Mouse (Mus musculus): ENCODE data around the gene Gjc1. TPM values are rescaled to one million over a fixed set of nuclear protein-coding genes. Genes with fewer than 3 reads are reported as not detected.

The Gjc1 gene
- total RNA-seq, 1 experiment, result 74.8 TPM

- no peak overlapping the region for H3K9ac ChIP-seq (ENCODE audit: insufficient read depth, low read depth, low read length, poor library complexity, severe bottlenecking)
- no peak for DNase-seq (ENCODE audit: low read depth, low spot score)
- in situ Hi-C loops (cut with MboI; ENCODE audit: low sequenced_read_pairs in 2 of 2, unreplicated experiment in 2 of 2), result no loop called here
- H3K4me3 ChIP-seq (ENCODE audit: insufficient read depth in 1 of 2, low read depth in 1 of 2, low read length in 2 of 2, poor library complexity in 1 of 2, severe bottlenecking in 1 of 2), result no peak overlapping the region
- no peaks in the 10 kb centered on the region for H3K4me1 ChIP-seq (ENCODE audit: control insufficient read depth in 2 of 2, insufficient read depth in 2 of 2, low read length in 2 of 2, poor library complexity in 1 of 2)
- TF ChIP-seq ZC3H11A (IDR thresholded peaks at IDR 0.05; ENCODE audit: borderline replicate concordance, low read depth, low read length) (no peak), ZNF384 (IDR thresholded peaks at IDR 0.05; ENCODE audit: low read depth, low read length) (no peak), HCFC1 (IDR thresholded peaks at IDR 0.05; ENCODE audit: borderline replicate concordance, insufficient read depth, low read length) (no peak), MAFK (IDR thresholded peaks at IDR 0.05; ENCODE audit: insufficient read depth, low read depth, low read length) (no peak), CHD2 (IDR thresholded peaks at IDR 0.05; ENCODE audit: low read depth, low read length) (no peak)
- peaks cover 55% of the 10 kb centered on the region for H3K36me3 ChIP-seq (ENCODE audit: control insufficient read depth, insufficient read depth, low read length, poor library complexity, severe bottlenecking)
- H3K9me3 ChIP-seq (ENCODE audit: control insufficient read depth, insufficient read depth, low read depth, low read length), result no peaks in the 10 kb centered on the region
- H3K27ac ChIP-seq (ENCODE audit: insufficient read depth, low read depth, low read length, poor library complexity, severe bottlenecking), result no peak overlapping the region
Observed at GRCm38 (mm10) chr11:102855941-102856340, 36.4 kb upstream of the Gjc1 start.

GRCm38 (mm10) chr11:102853760-102854159, 34.3 kb upstream of the Gjc1 start:
- H3K9ac ChIP-seq (ENCODE audit: insufficient read depth, low read depth, low read length, poor library complexity, severe bottlenecking), result no peak overlapping the region
- peaks cover 49% of the 10 kb centered on the region for H3K36me3 ChIP-seq (ENCODE audit: control insufficient read depth, insufficient read depth, low read length, poor library complexity, severe bottlenecking)
- TF ChIP-seq MAFK (IDR thresholded peaks at IDR 0.05; ENCODE audit: insufficient read depth, low read depth, low read length), result no peak
- TF ChIP-seq CHD2 (IDR thresholded peaks at IDR 0.05; ENCODE audit: low read depth, low read length), result no peak
- TF ChIP-seq ZC3H11A (IDR thresholded peaks at IDR 0.05; ENCODE audit: borderline replicate concordance, low read depth, low read length), result no peak
- no peak for TF ChIP-seq HCFC1 (IDR thresholded peaks at IDR 0.05; ENCODE audit: borderline replicate concordance, insufficient read depth, low read length)
- no peak overlapping the region for H3K27ac ChIP-seq (ENCODE audit: insufficient read depth, low read depth, low read length, poor library complexity, severe bottlenecking)
- no peaks in the 10 kb centered on the region for H3K9me3 ChIP-seq (ENCODE audit: control insufficient read depth, insufficient read depth, low read depth, low read length)
- H3K4me3 ChIP-seq (ENCODE audit: insufficient read depth in 1 of 2, low read depth in 1 of 2, low read length in 2 of 2, poor library complexity in 1 of 2, severe bottlenecking in 1 of 2), result no peak overlapping the region
- in situ Hi-C loops (cut with MboI; ENCODE audit: low sequenced_read_pairs in 2 of 2, unreplicated experiment in 2 of 2), result loop anchor here in 1 of 2 experiments (5.0 kb wide), 1 partner anchor 76 kb away; no protein-coding TSS in a partner anchor
- peak; percentile 28 for DNase-seq (ENCODE audit: low read depth, low spot score)
- H3K4me1 ChIP-seq (ENCODE audit: control insufficient read depth in 2 of 2, insufficient read depth in 2 of 2, low read length in 2 of 2, poor library complexity in 1 of 2), result no peaks in the 10 kb centered on the region

DNA sequence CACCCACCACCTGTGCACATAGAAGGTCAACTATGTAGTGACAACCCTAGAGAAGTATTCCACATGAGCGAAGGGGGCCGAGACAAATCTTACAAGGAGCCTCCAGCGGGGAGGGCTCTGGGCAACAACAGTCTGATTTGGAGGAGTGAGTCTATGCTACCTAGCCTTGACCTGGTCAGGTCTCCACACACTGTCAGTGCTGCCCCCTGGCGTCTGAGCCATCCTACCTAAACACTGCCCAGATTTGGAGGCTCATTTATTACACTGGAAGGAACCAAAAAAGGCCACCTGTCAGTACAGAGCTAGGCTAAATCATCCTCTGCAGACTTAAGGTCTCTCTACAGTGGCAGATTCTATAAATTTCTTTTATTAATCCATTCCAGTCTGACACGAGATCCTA, 32.4 kb upstream of the Gjc1 start:
- no peak overlapping the region for H3K4me3 ChIP-seq (ENCODE audit: insufficient read depth in 1 of 2, low read depth in 1 of 2, low read length in 2 of 2, poor library complexity in 1 of 2, severe bottlenecking in 1 of 2)
- H3K4me1 ChIP-seq (ENCODE audit: control insufficient read depth in 2 of 2, insufficient read depth in 2 of 2, low read length in 2 of 2, poor library complexity in 1 of 2), result no peaks in the 10 kb centered on the region
- in situ Hi-C loops (cut with MboI; ENCODE audit: low sequenced_read_pairs in 2 of 2, unreplicated experiment in 2 of 2), result loop anchor here in 1 of 2 experiments (5.0 kb wide), 1 partner anchor 75 kb away; no protein-coding TSS in a partner anchor
- DNase-seq (ENCODE audit: low read depth, low spot score), result peak; percentile 71
- H3K36me3 ChIP-seq (ENCODE audit: control insufficient read depth, insufficient read depth, low read length, poor library complexity, severe bottlenecking), result peaks cover 54% of the 10 kb centered on the region
- TF ChIP-seq MAFK (IDR thresholded peaks at IDR 0.05; ENCODE audit: insufficient read depth, low read depth, low read length) (no peak), ZC3H11A (IDR thresholded peaks at IDR 0.05; ENCODE audit: borderline replicate concordance, low read depth, low read length) (0 out of 2 replicates have a peak, but pooled peaks have one; percentile 16)
- H3K9ac ChIP-seq (ENCODE audit: insufficient read depth, low read depth, low read length, poor library complexity, severe bottlenecking), result no peak overlapping the region
- H3K27ac ChIP-seq (ENCODE audit: insufficient read depth, low read depth, low read length, poor library complexity, severe bottlenecking), result no peak overlapping the region
- H3K9me3 ChIP-seq (ENCODE audit: control insufficient read depth, insufficient read depth, low read depth, low read length), result no peaks in the 10 kb centered on the region

DNA sequence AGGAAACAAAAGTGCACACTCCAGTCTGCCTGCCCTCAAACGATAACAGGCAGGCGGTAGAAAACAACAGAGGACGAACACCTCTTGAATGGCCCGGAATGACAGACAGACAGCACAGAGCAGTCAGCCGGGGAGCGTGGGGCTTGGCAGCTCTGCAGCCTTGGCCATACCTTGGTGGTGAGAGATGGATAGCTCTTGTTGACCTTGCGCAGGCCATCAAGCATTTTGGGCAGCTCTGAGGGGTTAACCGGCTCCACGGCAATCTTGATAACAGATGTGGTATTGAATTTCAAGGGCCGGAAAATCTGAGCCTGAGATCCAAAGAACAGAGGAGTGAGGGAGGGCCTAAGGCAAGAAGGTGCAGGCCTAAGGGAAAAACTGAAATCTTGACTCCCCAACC, 26.4 kb upstream of the Gjc1 start:
- TF ChIP-seq MAFK (IDR thresholded peaks at IDR 0.05; ENCODE audit: insufficient read depth, low read depth, low read length) (no peak), HCFC1 (IDR thresholded peaks at IDR 0.05; ENCODE audit: borderline replicate concordance, insufficient read depth, low read length) (no peak), CHD2 (IDR thresholded peaks at IDR 0.05; ENCODE audit: low read depth, low read length) (no peak), ZNF384 (IDR thresholded peaks at IDR 0.05; ENCODE audit: low read depth, low read length) (no peak), ZC3H11A (IDR thresholded peaks at IDR 0.05; ENCODE audit: borderline replicate concordance, low read depth, low read length) (no peak)
- no peak overlapping the region for H3K9ac ChIP-seq (ENCODE audit: insufficient read depth, low read depth, low read length, poor library complexity, severe bottlenecking)
- H3K4me3 ChIP-seq (ENCODE audit: insufficient read depth in 1 of 2, low read depth in 1 of 2, low read length in 2 of 2, poor library complexity in 1 of 2, severe bottlenecking in 1 of 2), result no peak overlapping the region
- no peaks in the 10 kb centered on the region for H3K4me1 ChIP-seq (ENCODE audit: control insufficient read depth in 2 of 2, insufficient read depth in 2 of 2, low read length in 2 of 2, poor library complexity in 1 of 2)
- in situ Hi-C loops (cut with MboI; ENCODE audit: low sequenced_read_pairs in 2 of 2, unreplicated experiment in 2 of 2), result no loop called here
- no peaks in the 10 kb centered on the region for H3K9me3 ChIP-seq (ENCODE audit: control insufficient read depth, insufficient read depth, low read depth, low read length)
- no peak overlapping the region for H3K27ac ChIP-seq (ENCODE audit: insufficient read depth, low read depth, low read length, poor library complexity, severe bottlenecking)
- DNase-seq (ENCODE audit: low read depth, low spot score), result no peak
- peaks cover 80% of the 10 kb centered on the region for H3K36me3 ChIP-seq (ENCODE audit: control insufficient read depth, insufficient read depth, low read length, poor library complexity, severe bottlenecking)

DNA sequence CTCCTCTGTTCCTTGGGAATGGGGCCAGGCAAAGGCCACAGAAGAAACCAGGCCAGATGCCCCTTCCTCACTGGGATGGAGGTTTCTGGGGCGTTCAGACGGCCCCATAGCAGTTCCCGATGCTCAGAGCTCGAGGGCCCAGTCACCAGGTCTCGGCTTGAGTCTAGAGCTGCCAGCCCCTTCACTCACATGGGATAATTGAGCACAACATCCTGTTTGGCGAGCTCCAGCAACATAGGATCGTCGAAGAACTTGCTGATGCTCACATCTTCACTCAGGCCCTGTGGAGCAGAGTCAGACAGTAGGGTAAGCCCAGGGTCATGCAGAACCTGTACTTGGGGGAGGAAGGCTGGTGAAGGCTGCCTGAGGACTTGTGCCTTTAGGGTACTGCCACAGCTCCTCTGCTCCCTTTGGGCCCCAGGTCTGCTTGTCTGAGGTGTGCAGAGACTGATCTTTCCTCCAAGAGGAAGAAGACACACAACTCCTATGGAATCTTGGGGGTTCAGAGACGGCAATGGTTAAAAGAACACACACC, 19.2 kb upstream of the Gjc1 start:
- Histone ChIP-seq H3K27ac (ENCODE audit: insufficient read depth, low read depth, low read length, poor library complexity, severe bottlenecking) (no peak overlapping the region), H3K4me3 (ENCODE audit: insufficient read depth in 1 of 2, low read depth in 1 of 2, low read length in 2 of 2, poor library complexity in 1 of 2, severe bottlenecking in 1 of 2) (no peak overlapping the region), H3K36me3 (ENCODE audit: control insufficient read depth, insufficient read depth, low read length, poor library complexity, severe bottlenecking) (peaks cover 73% of the 10 kb centered on the region), H3K4me1 (ENCODE audit: control insufficient read depth in 2 of 2, insufficient read depth in 2 of 2, low read length in 2 of 2, poor library complexity in 1 of 2) (no peaks in the 10 kb centered on the region), H3K9me3 (ENCODE audit: control insufficient read depth, insufficient read depth, low read depth, low read length) (no peaks in the 10 kb centered on the region), H3K9ac (ENCODE audit: insufficient read depth, low read depth, low read length, poor library complexity, severe bottlenecking) (no peak overlapping the region)
- TF ChIP-seq ZNF384 (IDR thresholded peaks at IDR 0.05; ENCODE audit: low read depth, low read length) (no peak), HCFC1 (IDR thresholded peaks at IDR 0.05; ENCODE audit: borderline replicate concordance, insufficient read depth, low read length) (no peak), ZC3H11A (IDR thresholded peaks at IDR 0.05; ENCODE audit: borderline replicate concordance, low read depth, low read length) (no peak), CHD2 (IDR thresholded peaks at IDR 0.05; ENCODE audit: low read depth, low read length) (no peak), MAFK (IDR thresholded peaks at IDR 0.05; ENCODE audit: insufficient read depth, low read depth, low read length) (no peak)
- in situ Hi-C loops (cut with MboI; ENCODE audit: low sequenced_read_pairs in 2 of 2, unreplicated experiment in 2 of 2), result no loop called here
- DNase-seq (ENCODE audit: low read depth, low spot score), result no peak

Data from ES-E14 (cell line).